Mouse (Mus musculus): Measurements from ENCODE around the gene Rad9a. TPM values are rescaled to one million over a fixed set of nuclear protein-coding genes. Genes with fewer than 3 reads are reported as not detected.

The Rad9a gene
- polyA plus RNA-seq, 1 experiment from 2014 or later = 25.0 TPM

DNA sequence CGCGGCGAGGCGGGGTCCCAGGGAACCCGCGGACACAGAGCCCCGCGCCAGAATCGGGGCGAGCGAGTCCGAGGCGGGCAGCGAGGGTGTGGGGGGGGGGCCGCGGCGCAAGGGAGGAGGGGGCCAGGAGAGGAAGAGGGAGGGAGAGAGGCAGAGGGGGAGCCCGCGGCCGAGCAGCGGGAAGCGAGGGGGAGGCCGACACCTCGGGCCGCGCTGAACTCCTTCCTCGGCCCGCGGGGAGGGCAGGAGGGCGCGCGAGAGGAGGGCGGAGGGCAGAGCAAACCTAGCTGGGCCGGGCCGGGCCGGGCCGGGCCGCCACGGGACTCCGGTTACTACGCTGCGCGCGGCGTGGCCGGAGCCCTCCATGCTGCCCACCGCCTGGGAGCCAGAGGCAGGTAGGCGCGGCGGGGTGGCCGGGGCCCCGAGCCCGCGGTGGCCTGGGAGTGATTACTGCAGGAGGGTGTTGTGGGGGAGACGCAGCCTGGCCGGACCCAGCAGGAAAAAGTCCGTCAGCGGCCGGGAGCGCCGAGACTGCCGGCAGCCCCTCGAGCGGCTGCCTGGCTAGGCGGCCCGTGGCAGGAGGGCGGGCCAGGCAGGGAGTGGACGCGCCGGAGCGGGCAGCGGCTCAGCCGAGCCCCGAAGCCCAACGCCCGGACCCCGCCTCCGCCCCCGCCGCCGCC, 13.4 kb upstream of the Rad9a start:
- H3K4me1 ChIP-seq (ENCODE audit: control insufficient read depth, insufficient read depth, low read depth, low read length) = peaks cover 20% of the 10 kb centered on the region
- peak overlapping the region; percentile 73 for H3K9ac ChIP-seq (ENCODE audit: low read depth, low read length)
- H3K4me2 ChIP-seq (ENCODE audit: low read length) = peak overlapping the region; percentile 92
- peaks cover 28% of the 10 kb centered on the region for H3K27me3 ChIP-seq (replicated peaks; ENCODE audit: control insufficient read depth, insufficient read depth, low read length)
- peak overlapping the region; percentile 54 for H3K4me3 ChIP-seq (ENCODE audit: low read length)
- under 1% methylated on average over 14 of the region's 81 CpGs for WGBS
- 0 out of 2 replicates have a peak, but pooled peaks have one; percentile 35 for ATAC-seq
- no peaks in the 10 kb centered on the region for H3K36me3 ChIP-seq (ENCODE audit: control insufficient read depth, insufficient read depth, low read length)
- peak overlapping the region; percentile 15; the same call in 1 of the 2 replicates for H3K27ac ChIP-seq (ENCODE audit: low read depth, low read length)
- no peaks in the 10 kb centered on the region for H3K9me3 ChIP-seq (ENCODE audit: control insufficient read depth, low read length)

DNA sequence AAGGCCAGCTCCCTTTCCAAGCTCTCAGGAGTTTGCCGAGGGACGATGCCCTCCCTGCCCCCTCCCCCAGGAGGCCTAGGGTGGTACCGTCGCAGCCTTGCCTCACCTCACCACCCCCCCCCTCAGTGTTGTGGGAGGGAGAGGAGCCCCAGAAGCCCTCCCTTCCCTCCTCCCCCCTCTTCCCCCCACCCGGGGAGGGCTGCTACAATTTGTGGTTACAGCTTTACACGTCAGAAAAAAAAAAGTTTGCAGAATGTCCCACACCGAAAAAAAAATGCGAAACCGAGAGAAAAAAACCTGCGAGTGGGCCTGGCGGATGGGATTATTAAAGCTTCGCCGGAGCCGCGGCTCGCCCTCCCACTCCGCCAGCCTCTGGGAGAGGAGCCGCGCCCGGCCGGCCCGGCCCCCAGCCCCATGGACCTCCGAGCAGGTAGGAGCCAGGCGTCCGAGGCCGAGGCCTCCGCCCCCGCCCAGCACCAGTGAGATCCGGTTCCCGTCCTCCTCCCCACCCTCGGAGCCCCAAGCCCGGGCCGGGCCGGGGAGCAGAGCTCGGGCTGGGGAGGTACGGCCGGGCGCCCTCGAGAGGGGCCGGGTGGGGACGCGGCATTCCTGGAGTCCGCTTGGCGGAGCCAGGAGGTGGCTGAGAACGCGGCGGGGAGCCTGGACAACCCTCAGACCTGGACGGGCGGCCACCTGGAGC, 12.8 kb upstream of the Rad9a start, which contains the start of the genes Clcf1 and AC109138.7:
Gene Clcf1, plus strand, starts transcription at position 168 of the 700 bp plus-strand sequence.
Gene AC109138.7, plus strand, starts transcription at position 287 of the 700 bp plus-strand sequence.
- 0 out of 2 replicates have a peak, but pooled peaks have one; percentile 19 for ATAC-seq
- WGBS = under 1% methylated on average over 47 of the region's 49 CpGs
- Histone ChIP-seq H3K27ac (ENCODE audit: low read depth, low read length) (peak within 1 kb of the TSS; percentile 15; the same call in 1 of the 2 replicates), H3K9ac (ENCODE audit: low read depth, low read length) (peak within 1 kb of the TSS; percentile 73), H3K36me3 (ENCODE audit: control insufficient read depth, insufficient read depth, low read length) (no peaks in the 10 kb centered on the region), H3K4me2 (ENCODE audit: low read length) (peak within 1 kb of the TSS; percentile 92), H3K4me3 (ENCODE audit: low read length) (peak within 1 kb of the TSS; percentile 54), H3K9me3 (ENCODE audit: control insufficient read depth, low read length) (no peaks in the 10 kb centered on the region), H3K27me3 (replicated peaks; ENCODE audit: control insufficient read depth, insufficient read depth, low read length) (peaks cover 28% of the 10 kb centered on the region), H3K4me1 (ENCODE audit: control insufficient read depth, insufficient read depth, low read depth, low read length) (peaks cover 20% of the 10 kb centered on the region)

DNA sequence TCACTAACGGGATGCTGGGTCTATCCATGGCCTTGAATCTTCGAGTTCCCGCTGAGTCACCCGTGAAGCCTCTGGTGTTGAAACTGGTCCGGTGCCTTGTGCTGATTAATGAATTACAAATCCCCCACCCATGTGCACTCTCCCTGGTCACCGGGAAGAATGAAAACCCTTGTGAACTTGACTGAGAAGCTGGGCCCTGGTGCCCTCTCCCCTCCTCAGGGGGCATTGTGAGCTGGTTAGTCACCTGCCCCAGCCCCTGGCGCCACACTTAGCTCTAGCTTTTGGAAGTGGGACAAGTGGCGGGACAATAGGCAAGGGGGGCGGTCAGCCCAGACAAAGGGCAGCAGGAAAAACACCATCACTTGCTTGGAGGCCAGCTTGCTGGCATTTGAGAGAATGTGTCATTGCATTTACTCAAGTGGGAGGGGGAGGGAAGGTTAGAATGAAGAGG, 12.1 kb upstream of the Rad9a start:
- ATAC-seq = no peak

DNA sequence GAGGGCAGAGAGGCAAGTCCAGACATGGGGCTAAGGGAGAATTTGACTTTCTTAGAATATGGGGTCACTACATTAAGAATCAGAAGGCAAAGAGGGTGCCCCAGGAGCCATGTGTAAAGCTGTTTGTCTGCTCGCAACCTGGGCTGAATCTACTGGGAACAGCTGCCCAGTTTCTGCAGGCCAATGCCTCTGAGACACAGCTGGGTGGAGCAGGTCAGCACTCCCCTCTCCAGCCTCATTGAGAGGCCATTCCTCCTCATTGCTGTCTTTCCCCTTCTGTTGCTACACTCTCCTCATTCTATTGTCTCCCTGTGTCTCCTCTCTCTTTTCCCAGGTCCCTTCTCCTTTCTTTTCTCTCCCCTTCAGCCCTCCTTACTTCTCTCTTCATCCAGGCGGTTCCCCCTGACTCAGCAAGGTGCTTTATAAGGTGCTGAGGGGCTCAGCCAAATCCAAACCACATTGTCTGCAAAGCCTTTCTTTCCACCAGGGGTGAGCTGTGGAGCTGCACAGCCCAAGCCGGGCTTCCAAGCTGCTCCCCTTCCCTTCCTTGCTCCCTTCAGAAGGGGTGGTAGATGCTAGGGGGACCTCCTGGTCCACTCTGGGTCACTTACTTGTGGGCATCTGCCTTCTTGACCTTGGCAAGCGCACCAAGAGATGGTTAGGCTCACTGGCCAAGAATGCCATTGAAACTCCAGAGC, 10.6 kb upstream of the Rad9a start:
- H3K4me2 ChIP-seq (ENCODE audit: low read length) = no peak overlapping the region
- H3K4me3 ChIP-seq (ENCODE audit: low read length) = no peak overlapping the region
- 23% methylated on average over 4 of the region's 4 CpGs for WGBS
- peaks cover 20% of the 10 kb centered on the region for H3K4me1 ChIP-seq (ENCODE audit: control insufficient read depth, insufficient read depth, low read depth, low read length)
- H3K27me3 ChIP-seq (replicated peaks; ENCODE audit: control insufficient read depth, insufficient read depth, low read length) = peaks cover 27% of the 10 kb centered on the region
- no peak for ATAC-seq
- no peak overlapping the region for H3K9ac ChIP-seq (ENCODE audit: low read depth, low read length)
- no peaks in the 10 kb centered on the region for H3K9me3 ChIP-seq (ENCODE audit: control insufficient read depth, low read length)
- H3K36me3 ChIP-seq (ENCODE audit: control insufficient read depth, insufficient read depth, low read length) = no peaks in the 10 kb centered on the region
- no peak overlapping the region for H3K27ac ChIP-seq (ENCODE audit: low read depth, low read length)

More for the DNA sequence above, 12.1 kb upstream of the Rad9a start:
- WGBS = 9% methylated on average over 9 of the region's 9 CpGs
- H3K9ac ChIP-seq (ENCODE audit: low read depth, low read length) = no peak overlapping the region
- H3K9me3 ChIP-seq (ENCODE audit: control insufficient read depth, low read length) = no peaks in the 10 kb centered on the region
- no peak overlapping the region; the same call in 1 of the 2 replicates for H3K4me3 ChIP-seq (ENCODE audit: low read length)
- no peaks in the 10 kb centered on the region for H3K36me3 ChIP-seq (ENCODE audit: control insufficient read depth, insufficient read depth, low read length)
- H3K4me1 ChIP-seq (ENCODE audit: control insufficient read depth, insufficient read depth, low read depth, low read length) = peaks cover 20% of the 10 kb centered on the region
- peaks cover 28% of the 10 kb centered on the region for H3K27me3 ChIP-seq (replicated peaks; ENCODE audit: control insufficient read depth, insufficient read depth, low read length)
- H3K4me2 ChIP-seq (ENCODE audit: low read length) = peak overlapping the region; percentile 92
- no peak overlapping the region for H3K27ac ChIP-seq (ENCODE audit: low read depth, low read length)

GRCm38 (mm10) chr19:4208563-4208962, 7.1 kb upstream of the Rad9a start:
- WGBS = 78% methylated on average over 5 of the region's 5 CpGs
- no peaks in the 10 kb centered on the region; the same call in 1 of the 2 replicates for H3K4me1 ChIP-seq (ENCODE audit: control insufficient read depth, insufficient read depth, low read depth, low read length)
- H3K36me3 ChIP-seq (ENCODE audit: control insufficient read depth, insufficient read depth, low read length) = no peaks in the 10 kb centered on the region
- H3K4me2 ChIP-seq (ENCODE audit: low read length) = no peak overlapping the region
- no peaks in the 10 kb centered on the region for H3K9me3 ChIP-seq (ENCODE audit: control insufficient read depth, low read length)
- no peak overlapping the region for H3K4me3 ChIP-seq (ENCODE audit: low read length)
- no peak for ATAC-seq
- H3K9ac ChIP-seq (ENCODE audit: low read depth, low read length) = no peak overlapping the region
- no peak overlapping the region for H3K27ac ChIP-seq (ENCODE audit: low read depth, low read length)
- H3K27me3 ChIP-seq (replicated peaks; ENCODE audit: control insufficient read depth, insufficient read depth, low read length) = peaks cover 17% of the 10 kb centered on the region

DNA sequence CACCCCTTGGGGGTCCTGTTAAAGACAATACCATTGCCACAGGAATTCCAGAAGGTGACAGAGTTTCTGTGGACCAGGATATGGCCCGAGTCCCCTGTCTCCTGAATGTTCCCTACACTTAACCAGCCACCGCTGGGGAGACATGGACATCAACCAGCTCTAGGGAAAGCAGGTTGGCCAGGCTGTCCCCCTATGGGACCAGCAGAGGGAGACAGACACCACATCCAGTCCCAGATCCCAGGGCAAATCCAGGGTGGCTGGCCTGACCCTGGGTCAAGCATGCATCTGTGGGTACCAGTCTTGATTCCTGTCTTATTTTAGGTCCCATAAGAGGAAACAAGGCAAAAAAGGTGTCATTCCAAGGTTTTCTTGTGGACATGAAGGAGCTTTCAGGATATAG, 5.5 kb upstream of the Rad9a start:
- no peaks in the 10 kb centered on the region for H3K9me3 ChIP-seq (ENCODE audit: control insufficient read depth, low read length)
- no peak for ATAC-seq
- H3K27me3 ChIP-seq (replicated peaks; ENCODE audit: control insufficient read depth, insufficient read depth, low read length) = peaks cover 11% of the 10 kb centered on the region

DNA sequence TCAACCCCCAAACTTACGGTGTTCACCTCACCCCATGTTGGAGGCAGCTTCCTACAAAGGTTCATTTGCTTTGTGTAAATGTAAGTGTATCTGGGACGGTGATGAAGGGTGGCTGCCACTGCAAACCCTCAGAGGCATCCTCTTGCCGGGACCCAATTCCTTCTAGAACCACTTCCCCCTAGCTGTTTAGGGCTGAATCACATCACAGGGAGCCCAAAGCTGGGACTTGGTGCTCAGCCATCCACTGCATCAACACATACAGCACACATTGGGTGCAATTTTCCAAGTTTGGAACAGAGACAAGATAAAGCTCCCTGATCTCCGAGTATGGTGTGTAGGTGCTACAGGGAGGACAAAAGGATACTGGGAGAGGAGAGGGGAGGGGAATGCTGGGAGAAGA, 3.4 kb upstream of the Rad9a start:
- 61% methylated on average over 4 of the region's 4 CpGs for WGBS
- Histone ChIP-seq H3K4me1 (ENCODE audit: control insufficient read depth, insufficient read depth, low read depth, low read length) (peaks cover 21% of the 10 kb centered on the region), H3K4me2 (ENCODE audit: low read length) (no peak overlapping the region)

More for the DNA sequence above, 5.5 kb upstream of the Rad9a start:
- H3K36me3 ChIP-seq (ENCODE audit: control insufficient read depth, insufficient read depth, low read length) = no peaks in the 10 kb centered on the region
- H3K4me3 ChIP-seq (ENCODE audit: low read length) = no peak overlapping the region
- 7% methylated on average over 2 of the region's 2 CpGs for WGBS
- H3K9ac ChIP-seq (ENCODE audit: low read depth, low read length) = no peak overlapping the region
- no peak overlapping the region for H3K27ac ChIP-seq (ENCODE audit: low read depth, low read length)
- H3K4me2 ChIP-seq (ENCODE audit: low read length) = no peak overlapping the region
- H3K4me1 ChIP-seq (ENCODE audit: control insufficient read depth, insufficient read depth, low read depth, low read length) = peaks cover 8% of the 10 kb centered on the region

GRCm38 (mm10) chr19:4203604-4204326, 2.3 kb upstream of the Rad9a start:
- H3K27ac ChIP-seq (ENCODE audit: low read depth, low read length) = no peak overlapping the region
- H3K36me3 ChIP-seq (ENCODE audit: control insufficient read depth, insufficient read depth, low read length) = no peaks in the 10 kb centered on the region
- no peak overlapping the region for H3K4me3 ChIP-seq (ENCODE audit: low read length)
- H3K4me2 ChIP-seq (ENCODE audit: low read length) = no peak overlapping the region
- 65% methylated on average over 13 of the region's 13 CpGs for WGBS
- 0 out of 2 replicates have a peak, but pooled peaks cover 4% of the 10 kb centered on the region for H3K27me3 ChIP-seq (replicated peaks; ENCODE audit: control insufficient read depth, insufficient read depth, low read length)
- H3K4me1 ChIP-seq (ENCODE audit: control insufficient read depth, insufficient read depth, low read depth, low read length) = peaks cover 21% of the 10 kb centered on the region
- H3K9me3 ChIP-seq (ENCODE audit: control insufficient read depth, low read length) = no peaks in the 10 kb centered on the region
- ATAC-seq = no peak
- no peak overlapping the region for H3K9ac ChIP-seq (ENCODE audit: low read depth, low read length)

More for the DNA sequence above, 3.4 kb upstream of the Rad9a start:
- Histone ChIP-seq H3K27me3 (replicated peaks; ENCODE audit: control insufficient read depth, insufficient read depth, low read length) (0 out of 2 replicates have a peak, but pooled peaks cover 4% of the 10 kb centered on the region), H3K9me3 (ENCODE audit: control insufficient read depth, low read length) (no peaks in the 10 kb centered on the region), H3K27ac (ENCODE audit: low read depth, low read length) (no peak overlapping the region), H3K9ac (ENCODE audit: low read depth, low read length) (no peak overlapping the region), H3K36me3 (ENCODE audit: control insufficient read depth, insufficient read depth, low read length) (no peaks in the 10 kb centered on the region), H3K4me3 (ENCODE audit: low read length) (no peak overlapping the region)
- ATAC-seq = no peak

Measured in hindbrain, embryonic 16.5 days (tissue).